Mouse (Mus musculus) myocyte (in vitro differentiated cells): ENCODE results near the gene Pdilt.

Source experiments
- CEBPB ChIP-seq: IDR thresholded peaks from 2 replicates; pipeline ENCODE4 v1.6.1; 2011; ENCODE audit warnings: mild to moderate bottlenecking, moderate library complexity; ENCODE audit not compliant: poor library complexity, insufficient read depth, severe bottlenecking
- E2F4 ChIP-seq: IDR thresholded peaks from one replicate; pipeline ENCODE4 v1.6.1; 2011; ENCODE audit warnings: mild to moderate bottlenecking, control low read depth, moderate library complexity; ENCODE audit not compliant: insufficient read depth
- MAX ChIP-seq: IDR thresholded peaks from one replicate; pipeline ENCODE4 v1.6.1; 2011; ENCODE audit warnings: low read depth, mild to moderate bottlenecking, control low read depth
- MYOD1 ChIP-seq, 3 experiments: IDR thresholded peaks; one replicate each; pipeline ENCODE4 v1.6.1; 2011; ENCODE audit warnings: control low read depth in 2 of 3, low read depth in 2 of 3, mild to moderate bottlenecking in 2 of 3, moderate library complexity in 1 of 3; ENCODE audit not compliant: insufficient read length in 2 of 3, control insufficient read depth in 1 of 3
- MYOG ChIP-seq, 3 experiments: IDR thresholded peaks; one replicate each; pipeline ENCODE4 v1.6.1; 2011; ENCODE audit warnings: control low read depth in 2 of 3, low read depth in 2 of 3, mild to moderate bottlenecking in 2 of 3; ENCODE audit not compliant: insufficient read length in 2 of 3, control insufficient read depth in 1 of 3, insufficient read depth in 1 of 3
- POLR2A ChIP-seq: IDR thresholded peaks from one replicate; pipeline ENCODE4 v1.6.1; 2011; ENCODE audit warnings: low read depth, mild to moderate bottlenecking, control low read depth, moderate library complexity; ENCODE audit not compliant: insufficient read length
- POLR2AphosphoS2 ChIP-seq: IDR thresholded peaks from one replicate; pipeline ENCODE4 v1.6.1; 2011; ENCODE audit warnings: low read depth, control low read depth; ENCODE audit not compliant: insufficient read length
- REST ChIP-seq: IDR thresholded peaks from one replicate; pipeline ENCODE4 v1.6.1; 2011; ENCODE audit warnings: mild to moderate bottlenecking, control low read depth, moderate library complexity; ENCODE audit not compliant: insufficient read depth, insufficient read length
- TCF3 ChIP-seq: IDR thresholded peaks from one replicate; pipeline ENCODE4 v1.6.1; 2011; ENCODE audit warnings: low read depth, control low read depth; ENCODE audit not compliant: insufficient read length
- USF1 ChIP-seq: IDR thresholded peaks from one replicate; pipeline ENCODE4 v1.6.1; 2011; ENCODE audit warnings: low read depth, mild to moderate bottlenecking, control low read depth, moderate library complexity

GRCm38 (mm10) chr7:119486683-119487082, 36.6 kb downstream of the Pdilt start:
- TF ChIP-seq MYOD1 (IDR thresholded peaks at IDR 0.05; ENCODE audit: control insufficient read depth in 1 of 3, insufficient read length in 2 of 3, low read depth in 2 of 3), result no peak
- TF ChIP-seq POLR2A, result no peak
- TF ChIP-seq MYOG (IDR thresholded peaks at IDR 0.05; ENCODE audit: control insufficient read depth in 1 of 3, insufficient read depth in 1 of 3, insufficient read length in 2 of 3, low read depth in 2 of 3), result no peak
- no peak for TF ChIP-seq POLR2AphosphoS2
- no peak for TF ChIP-seq MAX
- no peak for TF ChIP-seq CEBPB
- no peak for TF ChIP-seq USF1
- no peak for TF ChIP-seq E2F4
- no peak for TF ChIP-seq TCF3
- TF ChIP-seq REST, result no peak
